Mouse (Mus musculus): Measurements from ENCODE around the gene Ints13.

The Ints13 gene

DNA sequence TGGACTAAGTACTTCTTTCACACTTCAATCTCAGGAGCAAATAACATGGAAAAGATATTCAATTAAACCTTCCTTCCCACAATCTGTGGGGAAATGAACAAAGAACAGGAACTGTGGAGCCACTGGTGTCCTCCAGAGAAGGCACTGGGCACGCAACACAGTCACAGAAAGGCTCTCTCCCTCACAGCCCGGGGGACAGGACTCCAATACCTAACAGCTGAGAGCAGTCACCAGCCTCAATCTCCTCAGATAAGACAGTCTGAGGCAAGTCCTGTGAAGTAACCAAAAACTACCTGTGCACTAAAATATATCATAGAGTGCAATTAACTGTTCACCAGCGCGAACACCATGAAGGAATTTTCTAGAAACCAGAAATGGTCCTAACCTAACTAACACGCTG, 76.9 kb downstream of the Ints13 start:
- no peak for DNase-seq (ENCODE audit: extremely low read depth, low read depth, low spot score)

DNA sequence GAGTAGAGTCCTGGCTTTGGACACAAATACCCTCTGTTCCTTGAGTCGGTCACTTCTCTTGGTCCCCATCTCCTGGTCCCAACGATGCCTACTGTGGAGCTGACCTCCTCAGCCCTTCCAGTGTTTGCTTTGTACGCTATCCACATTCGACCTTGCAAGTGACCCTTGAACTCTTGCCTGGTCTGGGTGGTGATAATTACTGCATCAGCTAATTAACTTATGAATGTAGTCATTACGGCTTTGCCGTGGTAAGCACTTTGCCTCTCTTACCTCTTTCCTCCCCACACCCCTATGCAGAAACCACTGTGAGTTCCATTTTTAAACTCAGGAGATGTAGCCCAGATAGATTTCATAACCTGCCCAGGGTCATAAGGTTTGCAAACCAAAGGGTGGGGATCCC, 77.4 kb downstream of the Ints13 start:
- DNase-seq (ENCODE audit: extremely low read depth, low read depth, low spot score) = no peak

All from fat pad, adult 2 months (tissue).